Mouse (Mus musculus) testis, adult 2 months (tissue): ENCODE data around the gene Tcl1b4.

Experiments used
- CTCF ChIP-seq: fragments of 200-500 bp; IDR thresholded peaks from 2 replicates; pipeline ENCODE4 v1.5.1; 2012; ENCODE audit warnings: low read depth, mild to moderate bottlenecking, inconsistent platforms, low read length, moderate library complexity; ENCODE audit not compliant: control insufficient read depth, insufficient read depth, insufficient replicate concordance
- POLR2A ChIP-seq: fragments of 200-500 bp; IDR thresholded peaks from 2 replicates; pipeline ENCODE4 v1.6.1; 2012; ENCODE audit warnings: low read depth, mild to moderate bottlenecking, inconsistent platforms, low read length, moderate library complexity; ENCODE audit not compliant: control insufficient read depth

- TF ChIP-seq CTCF = no peak
- TF ChIP-seq POLR2A = no peak
Measured at GRCm38 (mm10) chr12:105207071-105207470, 5.3 kb downstream of the Tcl1b4 start.
